Mouse (Mus musculus) neutrophil, adult 5-6 weeks (primary cell): ENCODE measurements around the gene Tmbim4. TPM values are rescaled to one million over a fixed set of nuclear protein-coding genes. Genes with fewer than 3 reads are reported as not detected.
A peak's percentile ranks its signal among the peaks of the same experiment; 100 is the strongest.

Experiments
- ATAC-seq: fragments of 151-379, 151-347 bp; 2 replicates; pipeline ENCODE4 v1.8.0; 2017; ENCODE audit warnings: mild to moderate bottlenecking, moderate TSS enrichment; ENCODE audit not compliant: insufficient number of reproducible peaks, poor library complexity, low FRiP score, severe bottlenecking; ENCODE audit errors: extremely low read depth
- total RNA-seq: library from RNA; stranded (forward); fragments of 200-1000 nt; gene quantifications from 2 replicates; pipeline ENCODE4 v1.2.3, GENCODE M21; 2017

The Tmbim4 gene
- total RNA-seq, 1 experiment from 2014 or later, result 96.5 TPM

DNA sequence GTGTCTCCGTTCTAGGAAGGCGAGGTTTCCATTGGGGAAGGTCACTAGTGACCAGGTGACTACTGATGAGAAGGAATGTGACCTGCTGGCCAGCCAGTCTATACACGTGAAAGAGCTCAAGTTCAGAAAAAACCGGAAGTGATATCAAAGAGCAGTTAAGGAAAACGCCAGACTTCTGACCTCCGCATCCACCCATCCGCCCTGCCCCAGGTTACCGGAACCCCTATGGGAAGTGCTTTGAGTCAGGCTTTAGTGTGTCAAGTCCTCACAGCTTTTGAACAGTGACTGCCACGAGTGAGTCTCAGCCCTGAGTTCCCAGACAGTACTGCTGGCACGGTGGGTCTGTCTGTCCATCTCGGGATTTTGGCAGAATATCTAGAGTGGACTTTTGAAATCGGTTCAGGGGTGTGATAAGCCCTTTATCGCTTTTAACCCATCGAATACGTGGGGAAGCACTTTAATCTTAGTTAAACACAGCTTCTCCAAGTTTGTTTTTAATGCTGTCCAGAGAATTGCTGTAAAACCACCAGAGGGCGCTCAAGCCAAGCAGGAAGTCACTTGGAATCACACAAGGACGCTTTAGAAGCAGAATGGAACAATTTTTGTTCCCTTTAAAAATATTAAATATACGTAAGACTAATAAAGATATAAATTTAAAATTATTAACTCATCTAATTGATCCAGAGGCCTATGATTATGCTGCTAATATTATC, 32.4 kb downstream of the Tmbim4 start:
- peak; percentile 22; the same call in 1 of the 2 replicates for ATAC-seq

GRCm38 (mm10) chr10:120236855-120237254, 35.5 kb downstream of the Tmbim4 start:
- ATAC-seq, result no peak

GRCm38 (mm10) chr10:120238241-120238640, 36.9 kb downstream of the Tmbim4 start:
- ATAC-seq, result no peak

GRCm38 (mm10) chr10:120239476-120239875, 38.1 kb downstream of the Tmbim4 start:
- no peak for ATAC-seq

GRCm38 (mm10) chr10:120242421-120242820, 41.0 kb downstream of the Tmbim4 start:
- no peak for ATAC-seq

DNA sequence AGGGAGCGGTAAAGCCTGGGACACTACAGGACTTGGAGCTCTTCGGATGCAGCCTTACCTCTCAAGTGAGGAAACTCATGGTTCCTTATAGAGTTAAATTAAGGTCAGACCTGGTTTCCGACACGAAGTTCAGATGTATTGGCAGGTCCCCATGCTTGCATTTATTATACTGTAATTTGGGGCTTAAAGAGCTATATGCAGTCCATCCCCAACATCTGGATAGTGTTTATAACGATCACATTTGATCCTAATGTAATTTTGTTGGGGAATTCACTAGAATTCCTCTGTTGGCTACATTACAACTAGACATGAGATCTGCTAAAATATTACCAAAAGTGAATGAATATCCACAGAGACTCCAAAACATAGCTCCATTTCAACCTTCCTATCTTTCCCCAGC, 44.3 kb downstream of the Tmbim4 start:
- no peak for ATAC-seq

- ATAC-seq, result peak; percentile 95
Observed at GRCm38 (mm10) chr10:120246994-120247750, 45.8 kb downstream of the Tmbim4 start.

- ATAC-seq, result no peak
Observed at GRCm38 (mm10) chr10:120250911-120251683, 49.7 kb downstream of the Tmbim4 start.

DNA sequence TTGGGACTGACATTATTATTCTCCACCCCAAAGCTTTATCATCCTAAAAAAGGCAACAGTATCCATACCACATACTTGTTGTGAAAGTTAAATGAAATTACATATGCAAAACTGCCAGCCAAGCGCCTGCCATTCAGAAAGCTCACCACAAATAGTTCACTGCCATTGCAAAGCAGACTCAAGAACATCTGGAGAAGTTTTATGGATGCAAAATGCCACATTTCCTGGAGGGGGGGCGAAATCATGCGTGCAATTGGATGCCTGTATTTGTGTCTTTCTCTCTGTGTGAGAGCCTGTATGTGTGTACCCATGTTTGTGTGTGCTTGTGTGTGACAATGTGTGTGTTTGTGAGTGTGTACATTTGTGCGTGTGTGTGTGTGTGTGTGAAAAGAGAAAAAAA, 50.4 kb downstream of the Tmbim4 start:
- no peak for ATAC-seq

DNA sequence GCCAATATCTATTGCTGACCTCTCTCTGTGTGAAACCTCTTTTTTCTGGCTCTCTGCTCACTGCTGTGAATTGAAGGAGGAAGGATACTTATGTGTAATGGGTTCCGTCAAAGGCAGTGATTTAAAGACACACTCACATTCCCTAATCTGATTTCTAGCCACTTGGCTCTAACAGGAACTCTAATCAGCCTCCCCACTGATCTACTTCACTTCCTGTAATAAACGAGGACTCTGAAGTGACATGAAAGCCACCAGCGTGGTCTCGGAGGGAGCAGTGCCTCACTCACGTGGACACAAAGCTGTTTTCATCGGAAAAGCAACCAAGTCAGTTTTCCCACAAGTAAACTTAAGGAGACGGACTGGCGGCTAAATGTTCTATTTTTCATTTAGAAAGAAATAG, 51.4 kb downstream of the Tmbim4 start:
- no peak for ATAC-seq

DNA sequence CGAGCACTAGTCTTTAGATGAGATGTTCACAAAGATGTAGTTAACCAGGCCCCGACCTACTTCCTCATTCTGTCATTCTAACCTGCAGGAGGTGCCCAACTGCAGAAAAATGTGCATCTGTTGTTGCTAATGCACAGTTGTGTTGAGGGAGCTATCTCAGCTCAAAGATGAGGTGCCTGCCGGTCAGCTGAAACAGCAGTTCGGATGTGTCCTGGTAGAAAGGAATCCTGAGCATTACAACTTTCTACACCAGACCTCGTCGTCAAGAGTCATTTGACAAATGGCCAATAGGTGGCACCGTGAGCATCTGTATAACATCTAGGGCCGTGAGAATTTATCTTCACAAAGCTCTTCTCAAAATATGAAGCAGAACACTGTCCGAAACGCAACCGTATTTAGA, 55.8 kb downstream of the Tmbim4 start:
- ATAC-seq, result peak; percentile 49

GRCm38 (mm10) chr10:120267790-120268189, 66.4 kb downstream of the Tmbim4 start:
- no peak for ATAC-seq

DNA sequence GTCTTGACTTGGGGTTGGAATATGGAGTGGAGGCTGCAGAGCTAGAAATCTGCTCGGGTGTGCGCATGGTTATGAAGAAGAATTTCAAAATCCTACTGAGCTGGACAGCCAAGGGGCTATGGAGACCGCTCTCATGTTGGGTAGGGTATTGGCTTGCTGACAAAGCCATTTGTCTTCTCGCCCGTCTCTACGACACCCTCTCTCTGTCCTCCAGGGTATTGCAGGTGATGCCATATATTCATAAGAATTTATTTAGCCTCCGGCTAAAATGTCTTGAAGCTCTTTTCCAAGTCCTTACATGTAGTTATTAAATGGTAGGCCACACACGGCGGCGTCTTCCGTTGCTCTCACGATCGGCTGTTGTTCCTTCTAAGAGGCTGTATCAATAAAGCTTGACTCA, 68.6 kb downstream of the Tmbim4 start:
- no peak for ATAC-seq

DNA sequence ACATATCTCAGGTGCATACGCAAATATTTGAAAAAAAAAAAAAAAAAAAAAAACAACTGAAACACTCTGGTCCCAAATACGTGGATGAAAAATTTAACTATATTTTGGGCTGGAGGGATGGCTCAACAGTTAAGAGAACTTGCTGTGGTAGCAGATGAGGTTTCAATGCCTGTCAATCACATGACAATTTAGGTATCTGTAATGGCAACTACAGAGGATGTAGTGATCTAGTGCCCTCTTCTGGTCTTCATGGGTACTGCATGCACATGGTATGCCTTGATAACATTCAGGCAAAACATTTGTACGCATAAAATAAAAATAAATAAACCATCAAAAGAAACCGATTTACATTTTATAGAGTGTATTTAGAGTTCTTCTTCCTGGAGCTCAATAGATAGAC, 69.4 kb downstream of the Tmbim4 start:
- ATAC-seq, result peak; percentile 88

- no peak for ATAC-seq
Observed at GRCm38 (mm10) chr10:120271318-120271717, 69.9 kb downstream of the Tmbim4 start.

DNA sequence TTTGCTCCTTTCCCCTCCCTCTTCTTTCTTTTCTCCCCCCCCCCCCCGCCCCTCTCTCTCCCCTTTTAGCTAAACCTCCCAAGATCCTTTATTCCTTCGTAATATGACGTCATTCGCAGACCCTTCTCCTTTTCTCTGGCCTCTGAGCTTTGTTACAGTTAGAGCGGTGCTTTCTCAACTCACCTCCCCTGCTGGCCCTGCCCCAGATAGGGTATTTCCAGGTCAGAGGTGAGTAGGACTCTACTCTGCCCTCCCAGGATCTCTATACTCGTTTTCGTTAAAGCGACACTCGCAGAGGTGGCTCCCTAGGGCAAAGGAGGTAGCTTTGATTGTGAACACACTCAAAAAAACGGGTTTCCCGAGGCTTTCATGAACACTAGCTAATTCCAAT, 70.5 kb downstream of the Tmbim4 start:
- ATAC-seq, result no peak

GRCm38 (mm10) chr10:120272270-120272883, 71.0 kb downstream of the Tmbim4 start:
- no peak for ATAC-seq

DNA sequence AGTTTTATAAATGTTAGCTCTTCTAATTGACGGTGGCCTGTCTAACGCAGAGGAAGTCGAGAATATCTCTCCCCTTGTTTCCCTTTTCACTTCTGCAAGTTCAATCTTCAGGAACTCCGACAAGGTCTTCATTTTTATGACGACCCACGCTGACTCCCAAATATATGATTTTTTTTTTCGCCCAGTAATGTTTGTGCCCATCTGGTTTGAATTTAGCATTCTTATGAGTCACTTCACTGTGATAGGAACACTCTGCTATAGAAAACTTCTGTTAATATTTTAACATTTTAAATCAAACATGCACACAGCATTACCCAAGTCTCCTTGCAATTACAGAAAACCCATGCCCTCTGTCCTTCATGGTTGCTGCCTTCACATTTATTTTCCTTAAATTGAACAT, 71.9 kb downstream of the Tmbim4 start:
- no peak for ATAC-seq
